ENCODE assay signal across 13 mouse cellular contexts in genomic region chr14:67141151-67141550, GRCm38 (mm10).
A peak's percentile ranks its signal among the peaks of the same experiment; 100 is the strongest.
DNase-seq lines count a peak whose midpoint lies in the region; ATAC-seq and TF ChIP-seq lines count a peak whose summit lies in the region.
"Had no signal": no experiment of that assay in that cellular context is flagged by ENCODE, and none has a peak within 500 bp of the region (broad histone marks: within the 10 kb centered on the region; RNA-seq: fewer than 3 reads in every experiment).

No protein-coding gene starts in this region.

- ATAC-seq in heart, postnatal 0 days (ENCODE audit: insufficient read depth, low read depth): no peak
- no peak for ATAC-seq in heart, embryonic 11.5 days (replicated peaks; ENCODE audit: insufficient number of reproducible peaks, low FRiP score, low TSS enrichment)
- no peak for ATAC-seq in stomach, embryonic 16.5 days (ENCODE audit: insufficient read depth, low FRiP score)
- no peak for ATAC-seq in stomach, postnatal 0 days (ENCODE audit: low FRiP score, low TSS enrichment)
- no peak for ATAC-seq in erythroblast, adult 5-6 weeks (replicated peaks; ENCODE audit: low FRiP score, poor library complexity, severe bottlenecking)
- ATAC-seq: activated CD4-positive, CD25-positive, alpha-beta regulatory T cell, adult 4 months; liver, postnatal 0 days had no signal

- no peak for TF ChIP-seq CTCF in heart, postnatal 0 days (IDR thresholded peaks at IDR 0.05; ENCODE audit: low read depth)
- no peak for TF ChIP-seq CTCF in stomach, postnatal 0 days (IDR thresholded peaks at IDR 0.05; ENCODE audit: low read depth)

- no peak overlapping the region for H3K27ac ChIP-seq in heart, postnatal 0 days (ENCODE audit: low read depth)
- H3K27ac ChIP-seq in heart, embryonic 11.5 days (ENCODE audit: low read depth, low read length): no peak overlapping the region
- H3K27ac ChIP-seq in stomach, embryonic 16.5 days (ENCODE audit: low read length): no peak overlapping the region
- no peak overlapping the region for H3K27ac ChIP-seq in stomach, postnatal 0 days (replicated peaks)

- H3K27me3 ChIP-seq in heart, postnatal 0 days (ENCODE audit: control insufficient read depth, insufficient read depth, low read length): no peaks in the 10 kb centered on the region
- H3K27me3 ChIP-seq in heart, embryonic 11.5 days (ENCODE audit: control insufficient read depth, insufficient read depth, low read length): no peaks in the 10 kb centered on the region
- H3K27me3 ChIP-seq in stomach, embryonic 16.5 days (ENCODE audit: control insufficient read depth, insufficient read depth, low read length): no peaks in the 10 kb centered on the region
- H3K27me3 ChIP-seq in stomach, postnatal 0 days (ENCODE audit: control insufficient read depth, insufficient read depth, low read length): no peaks in the 10 kb centered on the region
- H3K27me3 ChIP-seq: intestine, embryonic 15.5 days had no signal

- DNase-seq in cerebellum, postnatal 10 days: peak; percentile 28 to 38
- no peak for DNase-seq in cerebellum, adult 8-10 months
- DNase-seq in heart, postnatal 0 days (ENCODE audit: low spot score): no peak
- no peak for DNase-seq in stomach, postnatal 0 days (ENCODE audit: low spot score)
- DNase-seq in thymus, postnatal 4 days: no peak
- DNase-seq: liver, postnatal 0 days; thymus, adult 2 months had no signal

- no peaks in the 10 kb centered on the region for H3K36me3 ChIP-seq in heart, postnatal 0 days (replicated peaks; ENCODE audit: control insufficient read depth, insufficient read depth, low read length)
- H3K36me3 ChIP-seq in heart, embryonic 11.5 days (ENCODE audit: control insufficient read depth, insufficient read depth, low read length): no peaks in the 10 kb centered on the region
- H3K36me3 ChIP-seq in stomach, embryonic 16.5 days (ENCODE audit: control insufficient read depth, insufficient read depth, low read length): no peaks in the 10 kb centered on the region
- H3K36me3 ChIP-seq in stomach, postnatal 0 days (ENCODE audit: control insufficient read depth, insufficient read depth, low read length): no peaks in the 10 kb centered on the region
- H3K36me3 ChIP-seq: intestine, embryonic 15.5 days had no signal

- H3K4me1 ChIP-seq in heart, postnatal 0 days (ENCODE audit: control insufficient read depth, insufficient read depth): peaks cover 16% of the 10 kb centered on the region
- H3K4me1 ChIP-seq in heart, embryonic 11.5 days (ENCODE audit: control insufficient read depth, insufficient read depth, low read length): peaks cover 7% of the 10 kb centered on the region; the same call in 1 of the 2 replicates
- H3K4me1 ChIP-seq in stomach, embryonic 16.5 days (ENCODE audit: control insufficient read depth, insufficient read depth, low read length): peaks cover 18% of the 10 kb centered on the region; the same call in 1 of the 2 replicates
- H3K4me1 ChIP-seq in stomach, postnatal 0 days (replicated peaks; ENCODE audit: control insufficient read depth, insufficient read depth): no peaks in the 10 kb centered on the region
- H3K4me1 ChIP-seq: megakaryocyte, embryonic 14.5 days had no signal

- no peak for TF ChIP-seq EP300 in heart, postnatal 0 days (IDR thresholded peaks at IDR 0.05; ENCODE audit: low read depth)
- no peak for TF ChIP-seq EP300 in stomach, postnatal 0 days (optimal IDR thresholded peaks at IDR 0.05)

- H3K4me2 ChIP-seq in heart, postnatal 0 days (ENCODE audit: low read depth, low read length): peak overlapping the region; percentile 49
- H3K4me2 ChIP-seq in heart, embryonic 11.5 days: no peak overlapping the region
- H3K4me2 ChIP-seq in stomach, embryonic 16.5 days (ENCODE audit: low read depth, low read length): peak overlapping the region; percentile 31; the same call in 1 of the 2 replicates
- no peak overlapping the region for H3K4me2 ChIP-seq in stomach, postnatal 0 days (replicated peaks; ENCODE audit: low read depth)

- 68% methylated on average over 7 of the region's 7 CpGs for WGBS in heart, postnatal 0 days
- WGBS in heart, embryonic 11.5 days (ENCODE audit: insufficient replicate concordance): 70% methylated on average over 7 of the region's 7 CpGs
- 63% methylated on average over 7 of the region's 7 CpGs for WGBS in stomach, embryonic 16.5 days
- 53% methylated on average over 7 of the region's 7 CpGs for WGBS in stomach, postnatal 0 days

- H3K4me3 ChIP-seq in heart, postnatal 0 days (ENCODE audit: low read depth, low read length): no peak overlapping the region
- no peak overlapping the region for H3K4me3 ChIP-seq in heart, embryonic 11.5 days (ENCODE audit: low read depth, low read length)
- H3K4me3 ChIP-seq in stomach, embryonic 16.5 days (replicated peaks; ENCODE audit: low read length): no peak overlapping the region
- H3K4me3 ChIP-seq in stomach, postnatal 0 days (ENCODE audit: low read depth, low read length): no peak overlapping the region
- H3K4me3 ChIP-seq: intestine, embryonic 15.5 days; megakaryocyte, embryonic 14.5 days had no signal

- no peaks in the 10 kb centered on the region for H3K9me3 ChIP-seq in heart, postnatal 0 days (replicated peaks; ENCODE audit: control insufficient read depth, low read length)
- no peaks in the 10 kb centered on the region for H3K9me3 ChIP-seq in heart, embryonic 11.5 days (replicated peaks; ENCODE audit: control insufficient read depth, low read length)
- no peaks in the 10 kb centered on the region for H3K9me3 ChIP-seq in stomach, embryonic 16.5 days (replicated peaks; ENCODE audit: control insufficient read depth, low read length)
- H3K9me3 ChIP-seq in stomach, postnatal 0 days (ENCODE audit: control insufficient read depth, low read length): no peaks in the 10 kb centered on the region
- H3K9me3 ChIP-seq: intestine, embryonic 15.5 days had no signal

- no peak overlapping the region for H3K9ac ChIP-seq in heart, postnatal 0 days (replicated peaks; ENCODE audit: low read depth, low read length)
- H3K9ac ChIP-seq in heart, embryonic 11.5 days (ENCODE audit: low read depth, low read length): no peak overlapping the region
- no peak overlapping the region; the same call in 1 of the 2 replicates for H3K9ac ChIP-seq in stomach, embryonic 16.5 days (ENCODE audit: low read length)
- no peak overlapping the region for H3K9ac ChIP-seq in stomach, postnatal 0 days (ENCODE audit: low read length)
- H3K9ac ChIP-seq: liver, postnatal 0 days had no signal

Comparison
In these comparisons a context has a peak if more than half of its experiments do, and no peak if none do; other contexts are left out.
1. DNase-seq: peak in cerebellum, postnatal 10 days (2 of 2); none in cerebellum, adult 8-10 months (single experiment), heart, postnatal 0 days (single experiment), stomach, postnatal 0 days (single experiment) and thymus, postnatal 4 days (single experiment).
2. H3K4me2 ChIP-seq: peak in heart, postnatal 0 days (single experiment) and stomach, embryonic 16.5 days (single experiment); none in heart, embryonic 11.5 days (single experiment) and stomach, postnatal 0 days (single experiment).